Mouse (Mus musculus): ENCODE results near the gene Gphb5. TPM values are rescaled to one million over a fixed set of nuclear protein-coding genes. Genes with fewer than 3 reads are reported as not detected.

Gphb5 gene
- polyA plus RNA-seq, 1 experiment from 2014 or later: 0.13 TPM

GRCm38 (mm10) chr12:75362456-75362855 lies 54.1 kb downstream of the Gphb5 start:
- 88% methylated on average over 16 of the region's 16 CpGs for WGBS
- Histone ChIP-seq H3K4me2 (ENCODE audit: low read depth, low read length) (no peak overlapping the region), H3K9me3 (ENCODE audit: control insufficient read depth, low read length) (no peaks in the 10 kb centered on the region), H3K27me3 (ENCODE audit: control insufficient read depth, insufficient read depth, low read depth, low read length) (no peaks in the 10 kb centered on the region), H3K27ac (ENCODE audit: low read length) (no peak overlapping the region), H3K4me1 (replicated peaks; ENCODE audit: control insufficient read depth, insufficient read depth, low read length) (peaks cover 8% of the 10 kb centered on the region; the same call in 1 of the 2 replicates), H3K9ac (ENCODE audit: low read length) (no peak overlapping the region), H3K36me3 (ENCODE audit: control insufficient read depth, insufficient read depth, low read length) (no peaks in the 10 kb centered on the region), H3K4me3 (ENCODE audit: low read length) (no peak overlapping the region)
- no peak for ATAC-seq (ENCODE audit: low read depth)

Other genes starting within 250 kb of the Gphb5 start
- gene Kcnh5, start 239.4 kb downstream of the Gphb5 start, polyA plus RNA-seq (2015; fragmentation: Nextera tagmentation; extraction: Ambion mirVana): not detected in 2 replicates
- 66.0 and 69.7 TPM in 2 replicates for gene Rhoj, start 108.5 kb downstream of the Gphb5 start, polyA plus RNA-seq (2015; fragmentation: Nextera tagmentation; extraction: Ambion mirVana)
- gene Ppp2r5e, start 179.5 kb upstream of the Gphb5 start, polyA plus RNA-seq (2015; fragmentation: Nextera tagmentation; extraction: Ambion mirVana): 9.9 and 10.3 TPM in 2 replicates

Measured in lung, embryonic 16.5 days (tissue).